Mouse (Mus musculus) frontal cortex, postnatal 14 days (tissue): ENCODE results near the gene Slc9b2.

Experiments
- DNase-seq, 2 experiments: peaks; one replicate each; pipeline ENCODE4 v3.0.0; 2022; ENCODE audit warnings: low spot score in 2 of 2

Slc9b2 gene

DNA sequence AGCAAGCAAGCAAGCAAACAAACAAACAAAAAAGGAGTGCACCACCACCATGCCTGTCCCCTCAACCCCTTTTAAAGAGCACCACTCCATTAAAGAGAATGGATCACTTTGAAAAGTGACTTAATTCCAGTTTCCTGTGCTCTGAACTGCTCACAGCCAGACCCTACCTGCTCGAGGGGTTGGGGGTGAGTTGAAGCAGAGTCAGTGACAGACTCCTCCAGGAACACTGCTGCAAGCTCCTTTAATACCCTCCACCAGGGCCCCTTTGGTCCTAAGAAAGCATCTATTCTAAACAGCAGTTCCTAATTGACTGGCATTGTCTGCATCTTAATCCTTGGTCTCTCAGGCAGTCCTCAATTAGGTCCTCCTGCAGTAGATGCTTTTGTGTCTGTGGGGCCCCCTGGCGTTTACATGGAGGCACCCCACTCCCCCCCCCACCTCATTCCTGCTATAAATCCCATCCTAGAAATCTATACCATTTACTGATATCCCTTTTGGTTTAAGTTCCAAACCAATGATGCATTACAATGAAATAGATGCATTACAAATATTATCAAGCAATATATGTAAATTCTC lies 5.5 kb downstream of the Slc9b2 start:
- DNase-seq, result no peak

DNA sequence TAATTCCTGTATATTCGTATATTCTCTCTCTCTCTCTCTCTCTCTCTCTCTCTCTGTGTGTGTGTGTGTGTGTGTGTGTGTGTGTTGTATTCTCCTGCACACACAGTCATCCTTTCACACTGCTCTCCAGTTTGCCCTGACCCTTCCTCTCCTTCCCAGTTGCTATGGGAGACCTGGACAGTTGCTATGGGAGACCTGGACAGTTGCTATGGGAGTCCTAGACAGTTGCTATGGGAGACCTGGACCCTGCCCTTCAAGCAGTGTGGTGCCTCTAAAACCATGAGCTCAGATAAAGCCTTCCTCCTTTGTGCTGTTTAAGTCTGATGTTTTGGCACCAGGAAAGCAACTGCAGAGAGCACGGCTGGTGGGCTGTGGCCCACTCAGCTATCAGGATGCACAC lies 6.2 kb downstream of the Slc9b2 start:
- no peak for DNase-seq

DNA sequence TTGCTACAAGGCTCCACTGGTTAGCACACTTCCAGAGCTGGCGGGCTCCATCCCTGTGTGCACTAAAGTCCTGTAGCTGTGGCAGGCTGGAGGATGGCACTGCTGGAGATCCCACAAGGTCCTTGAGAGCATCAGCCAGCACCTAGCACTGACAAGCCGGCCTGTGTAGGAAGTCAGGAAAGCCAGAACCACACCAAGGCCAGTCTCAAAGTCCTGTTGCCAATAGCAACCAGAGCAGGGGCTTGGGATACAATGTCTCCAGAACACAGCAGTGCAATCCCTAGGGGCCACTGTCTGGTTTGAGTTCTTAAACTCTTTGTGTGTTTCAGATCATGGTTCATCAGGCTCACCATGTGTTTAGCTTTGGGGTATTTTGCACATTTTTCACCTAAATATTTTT lies 7.3 kb downstream of the Slc9b2 start:
- no peak for DNase-seq

DNA sequence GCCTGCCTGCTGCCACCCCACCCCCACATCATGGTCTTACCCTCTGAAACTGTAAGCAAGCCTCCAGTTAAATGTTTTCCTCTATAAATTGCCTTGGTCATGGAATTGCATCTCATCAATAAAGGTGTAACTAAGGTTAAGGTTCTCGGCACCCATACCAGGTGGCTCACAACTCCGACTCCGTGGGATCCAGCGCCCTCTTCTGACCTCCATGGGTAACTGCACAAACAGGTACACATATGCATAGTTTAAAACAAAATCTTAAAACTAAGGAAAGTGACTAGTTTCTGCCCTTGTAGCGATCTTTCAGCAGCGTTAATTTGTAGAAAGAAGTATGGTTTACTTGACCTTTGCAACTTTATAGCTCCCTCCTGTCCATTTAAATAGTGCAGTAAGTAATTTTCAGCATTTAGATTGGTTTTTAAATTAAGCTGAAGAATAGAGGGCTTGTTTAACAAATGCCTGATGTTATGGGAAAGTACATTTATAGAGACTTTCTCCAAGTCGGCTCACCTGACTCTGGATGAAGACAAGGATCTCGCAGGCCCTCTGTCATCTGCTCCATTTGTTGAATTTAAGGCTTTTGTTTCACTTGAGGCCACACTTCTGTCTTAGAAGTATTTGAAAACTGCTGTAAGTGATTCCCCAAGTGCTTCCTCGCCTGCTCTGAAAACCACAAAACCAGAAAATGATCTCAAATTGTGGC lies 8.4 kb downstream of the Slc9b2 start:
- DNase-seq, result no peak

DNA sequence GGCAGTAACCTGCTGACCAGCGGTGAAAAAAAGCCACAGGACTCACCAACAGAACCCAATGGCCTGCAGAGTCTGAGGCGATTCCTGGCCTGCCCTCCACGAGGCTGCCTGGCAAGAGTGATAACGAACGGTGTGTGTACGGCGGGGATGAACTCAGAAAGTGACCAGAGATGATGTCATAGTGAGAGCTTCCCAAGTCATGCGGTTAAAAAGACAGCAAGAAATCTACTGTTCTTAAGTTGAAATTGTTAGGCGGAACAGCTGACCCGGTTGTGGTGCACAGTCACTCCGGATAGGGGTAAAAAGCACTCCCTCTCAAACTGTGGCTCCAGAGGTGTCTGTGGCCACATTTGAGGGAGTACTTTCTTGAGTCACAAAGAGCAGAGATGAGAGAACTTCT lies 10.8 kb downstream of the Slc9b2 start:
- no peak for DNase-seq

DNA sequence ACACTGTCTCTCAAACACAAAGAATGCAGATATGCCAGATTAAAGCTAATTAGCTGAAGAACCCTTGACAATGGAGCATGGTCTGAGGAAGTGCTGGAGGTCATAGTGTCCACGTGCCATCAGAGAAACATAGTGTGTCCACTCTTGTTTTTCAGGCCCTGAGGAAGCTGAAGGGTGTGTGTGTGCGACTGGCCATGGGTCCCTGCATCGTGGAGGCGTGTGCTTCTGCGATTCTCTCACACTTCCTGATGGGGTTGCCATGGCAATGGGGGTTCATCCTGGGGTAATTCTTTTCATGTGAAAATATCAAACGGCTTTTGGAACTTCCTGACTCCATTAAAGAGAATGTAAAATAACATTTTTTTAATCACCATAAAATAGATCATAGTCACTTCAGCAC lies 16.9 kb downstream of the Slc9b2 start:
- DNase-seq, result no peak

DNA sequence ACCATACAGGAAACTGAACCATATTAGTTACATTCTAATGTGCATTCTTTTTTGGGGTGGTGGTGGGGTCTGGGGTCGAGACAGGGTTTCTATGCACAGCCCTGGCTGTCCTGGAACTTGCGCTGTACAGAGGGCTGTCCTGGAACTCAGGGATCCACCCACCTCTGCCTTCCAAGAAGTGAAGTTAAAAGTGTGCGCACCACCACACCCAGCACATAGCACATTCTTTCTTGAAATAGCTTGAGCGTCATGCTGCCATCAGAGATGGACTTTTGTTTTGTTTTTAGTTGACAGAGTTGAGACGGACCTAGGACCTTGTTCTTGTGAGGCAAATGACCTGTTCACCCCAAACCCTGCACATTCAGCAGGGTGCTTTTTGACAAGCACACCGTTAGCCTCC lies 19.7 kb downstream of the Slc9b2 start:
- no peak for DNase-seq

DNA sequence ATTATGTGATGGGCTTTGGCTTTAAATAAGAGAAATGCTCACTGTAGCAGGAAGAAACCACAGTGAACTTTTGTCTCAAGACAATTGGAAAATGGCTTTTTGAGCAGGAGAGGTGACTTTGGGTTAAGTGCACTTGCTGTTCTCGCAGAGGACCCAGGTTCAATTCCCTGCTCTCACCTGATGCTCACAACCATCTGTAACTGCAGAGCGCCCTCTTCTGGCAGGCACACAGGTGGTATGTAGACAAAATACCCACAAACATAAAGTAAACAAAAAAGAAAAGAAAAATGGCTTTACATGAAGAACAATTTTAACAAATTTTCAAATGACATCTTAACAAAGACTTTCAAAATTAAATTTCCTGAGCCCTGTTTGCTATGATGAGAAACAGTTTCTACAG lies 20.1 kb downstream of the Slc9b2 start:
- no peak for DNase-seq

DNA sequence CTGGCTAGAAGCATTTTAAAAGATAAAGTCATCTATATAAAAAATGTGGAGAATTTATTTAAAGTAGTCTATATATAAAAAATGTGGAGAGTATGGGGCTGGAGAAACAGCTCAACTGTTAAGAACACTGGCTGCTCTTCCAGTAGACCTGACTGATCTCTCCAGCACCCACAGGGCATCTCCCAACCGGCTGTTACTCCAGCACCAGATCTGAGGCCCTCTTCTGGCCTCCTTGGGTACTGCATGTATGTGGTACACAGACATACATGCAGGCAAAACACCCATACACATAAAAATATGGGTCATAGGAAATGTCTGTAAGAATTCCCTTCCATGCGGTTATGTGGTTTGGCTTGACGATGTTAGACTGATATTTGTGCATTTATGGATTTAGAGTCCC lies 21.1 kb downstream of the Slc9b2 start:
- peak in 1 of 2 experiments; percentile 34 for DNase-seq

DNA sequence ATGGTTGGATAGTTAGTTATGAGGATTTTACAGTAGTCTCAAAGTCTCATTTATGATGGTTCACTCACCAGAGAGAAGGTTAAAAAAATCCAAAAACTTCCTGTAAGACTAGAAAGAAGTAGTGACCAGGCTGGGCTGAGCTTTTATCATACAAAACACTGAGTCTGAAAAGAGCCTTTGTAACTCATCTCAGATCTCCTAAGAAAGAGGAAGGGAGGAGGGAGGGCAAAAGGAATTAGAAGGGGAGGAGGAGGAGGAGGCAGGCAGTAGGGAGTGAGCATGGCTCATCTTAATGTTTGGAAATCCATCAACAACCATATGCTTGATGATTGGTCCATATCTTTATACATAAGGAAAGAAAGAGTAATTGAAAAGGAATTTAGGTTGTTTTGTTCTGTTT lies 25.2 kb downstream of the Slc9b2 start:
- no peak for DNase-seq

DNA sequence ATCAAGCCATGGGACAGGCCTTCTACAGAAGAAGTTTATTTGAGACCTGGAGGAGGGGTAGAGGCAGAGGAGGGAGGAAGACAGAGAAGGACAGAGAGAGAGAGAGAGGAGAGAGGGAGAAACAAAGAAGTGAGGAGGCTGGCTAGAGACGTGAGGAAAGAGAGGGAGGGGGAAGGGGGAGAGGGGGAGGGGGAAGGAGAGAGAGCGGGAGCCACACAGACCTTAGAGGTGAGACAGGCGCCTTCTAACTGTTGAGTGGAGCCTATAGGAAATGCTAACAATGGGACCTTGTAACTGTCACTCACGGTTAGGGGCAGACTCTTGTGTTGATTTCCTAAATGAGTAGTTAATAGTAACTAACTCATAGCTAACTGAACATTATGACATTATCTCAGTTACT lies 26.3 kb downstream of the Slc9b2 start:
- no peak for DNase-seq

DNA sequence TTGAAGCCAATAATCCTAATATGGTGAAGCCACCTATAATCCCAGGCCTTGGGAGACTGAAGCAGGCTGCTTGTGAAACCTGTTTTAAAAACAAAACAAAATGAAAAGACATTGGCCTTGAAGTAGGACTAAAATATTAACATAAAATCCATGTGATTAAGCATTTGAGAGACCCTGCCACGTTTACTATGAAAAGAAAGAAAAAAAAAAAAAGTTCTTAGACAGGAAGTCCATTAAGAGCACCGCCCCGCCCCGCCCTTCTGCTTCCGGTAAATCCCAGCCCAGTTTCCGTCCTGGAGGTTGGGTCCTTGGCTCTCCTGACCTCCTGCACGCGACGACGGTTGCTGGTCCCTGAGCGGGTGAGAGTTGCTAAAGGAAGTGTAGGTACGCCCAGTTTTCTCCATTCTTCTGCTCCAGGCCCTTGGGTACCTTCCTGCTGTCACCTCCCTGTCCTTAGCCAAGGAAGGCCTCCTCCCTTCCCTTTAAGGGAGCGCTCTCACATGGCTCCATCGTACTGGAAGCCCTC lies 40.3 kb downstream of the Slc9b2 start, which contains the start of gene Slc9b1:
Gene Slc9b1, plus strand, starts transcription at position 291 of the 526 bp plus-strand sequence.
- no peak for DNase-seq

DNA sequence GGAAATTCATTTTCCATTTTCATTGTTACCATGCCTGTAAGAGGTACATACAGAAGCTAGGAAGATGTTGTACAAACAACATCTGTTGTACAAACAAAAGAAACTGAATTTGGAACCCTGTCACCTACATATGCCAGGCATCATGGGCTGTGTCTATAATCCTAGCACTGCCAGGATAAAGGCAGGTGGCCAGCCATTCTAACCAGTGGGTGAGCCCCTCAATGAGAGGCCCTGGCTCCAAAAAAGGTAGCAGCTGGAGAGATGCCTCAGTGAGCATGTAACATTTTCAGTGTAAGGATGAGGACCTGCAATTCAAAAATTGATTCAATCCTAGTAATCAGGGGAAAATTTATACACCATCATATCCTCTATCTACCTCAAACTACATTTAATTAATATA lies 41.5 kb downstream of the Slc9b2 start:
- DNase-seq, result no peak

DNA sequence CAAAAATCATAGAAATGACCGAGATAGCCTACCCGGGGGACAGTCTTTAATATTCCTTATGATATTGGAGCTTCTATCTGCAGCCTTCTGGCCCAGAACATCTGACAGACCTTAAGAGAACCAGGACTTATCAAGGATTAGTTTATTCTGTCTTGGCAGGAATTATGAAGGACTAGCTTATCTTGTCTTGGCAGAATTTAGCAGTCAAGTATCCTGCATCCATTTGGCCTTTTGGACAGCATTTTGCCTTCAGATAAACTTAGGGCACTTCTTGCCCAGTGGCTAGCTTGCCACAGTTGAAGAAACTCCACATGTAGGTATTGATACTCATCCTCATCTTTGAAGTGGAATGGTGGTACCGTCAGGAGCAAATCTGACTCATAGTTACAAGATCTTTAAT lies 44.4 kb downstream of the Slc9b2 start:
- DNase-seq, result no peak

DNA sequence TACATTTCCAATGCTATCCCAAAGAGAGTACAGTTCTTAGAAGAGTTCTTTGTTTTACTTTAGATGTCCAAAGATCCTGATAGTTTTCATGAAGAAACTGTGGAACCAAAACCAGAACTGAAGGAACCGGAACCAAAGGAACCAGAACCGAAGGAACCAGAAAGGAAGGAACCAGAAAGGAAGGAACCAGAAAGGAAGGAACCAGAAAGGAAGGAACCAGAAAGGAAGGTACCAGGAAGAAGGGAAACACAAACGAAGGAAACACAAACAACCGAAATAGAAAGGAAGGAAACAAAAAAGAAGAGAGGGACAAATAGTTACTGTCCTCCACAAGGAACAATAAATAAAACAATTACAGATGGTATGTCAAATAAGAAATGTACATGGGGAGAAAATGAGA lies 49.9 kb downstream of the Slc9b2 start:
- no peak for DNase-seq

DNA sequence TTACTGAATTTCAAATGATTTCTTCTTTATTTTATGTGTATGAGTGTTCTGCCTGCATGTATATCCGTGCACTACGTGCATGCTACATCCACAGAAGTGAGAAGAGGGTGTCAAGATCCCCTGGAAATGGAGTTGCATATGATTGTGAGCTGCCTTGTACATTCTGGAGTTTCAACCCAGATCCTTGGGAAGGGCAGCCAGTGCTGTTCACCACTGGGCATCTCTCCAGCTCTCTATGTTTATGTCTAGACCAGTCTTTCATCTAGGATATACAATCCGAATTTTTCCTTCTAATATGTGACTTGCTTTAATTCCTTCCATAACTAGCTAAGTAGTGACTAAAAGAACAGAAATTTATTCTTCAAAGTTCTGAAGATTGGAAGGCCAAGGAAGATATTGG lies 68.3 kb downstream of the Slc9b2 start:
- DNase-seq, result no peak

DNA sequence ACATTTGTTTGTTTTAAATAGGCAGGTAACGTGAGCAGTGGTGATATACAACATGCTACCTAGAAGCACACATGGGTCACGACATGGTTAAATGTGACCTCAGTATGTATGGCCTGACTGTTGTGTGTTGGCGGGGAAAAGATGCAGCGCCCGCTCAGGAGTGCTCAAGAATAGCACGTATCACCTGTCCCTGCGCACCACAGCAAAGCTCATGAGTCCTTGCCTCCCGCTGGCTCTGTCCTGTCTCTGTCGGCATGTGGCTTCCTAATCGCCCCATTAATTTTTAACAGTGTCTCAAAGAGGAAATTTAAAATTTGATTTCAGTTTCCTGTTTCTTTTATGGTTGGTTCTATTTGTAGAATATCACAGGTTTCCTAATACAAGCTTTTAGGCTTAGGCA lies 69.9 kb downstream of the Slc9b2 start:
- DNase-seq, result no peak

DNA sequence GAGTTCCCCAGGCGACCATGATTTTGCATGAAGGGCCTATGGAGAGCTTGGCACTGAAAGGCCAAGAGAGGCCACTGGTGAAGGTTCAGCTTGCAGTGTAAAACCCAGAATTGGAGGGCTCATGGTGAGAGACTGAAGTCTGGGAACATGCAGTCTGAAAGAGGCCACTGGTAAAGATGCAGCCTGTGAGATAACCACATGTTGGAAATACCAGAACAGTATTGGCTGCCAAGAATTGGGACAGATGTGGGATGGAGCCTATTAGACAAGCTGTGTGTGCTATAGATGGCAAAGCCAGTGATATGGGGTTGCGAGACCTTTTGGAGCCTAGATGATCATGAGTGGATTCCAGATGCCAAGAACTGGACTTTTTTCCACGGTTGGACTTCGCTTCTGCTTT lies 72.4 kb downstream of the Slc9b2 start:
- DNase-seq, result no peak

DNA sequence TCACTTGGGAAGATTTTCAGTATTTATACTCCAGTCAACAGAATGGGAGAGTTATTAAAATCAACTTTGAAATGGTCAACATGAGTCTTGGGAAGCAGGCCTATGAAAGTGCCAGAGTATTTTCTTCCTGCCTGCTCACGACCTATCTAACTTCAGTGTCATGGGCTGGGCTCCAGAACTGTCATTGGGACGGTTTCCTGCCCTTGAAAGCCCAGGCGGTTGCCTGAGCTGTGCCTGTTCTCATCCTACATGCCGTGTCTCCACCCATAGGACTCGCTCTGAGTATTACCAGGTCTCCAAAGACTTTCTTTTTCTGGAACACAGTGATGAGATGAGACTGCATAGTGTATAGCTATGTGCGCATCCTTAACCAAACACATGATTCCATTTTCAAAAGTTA lies 85.7 kb downstream of the Slc9b2 start:
- no peak for DNase-seq
